Mouse (Mus musculus): ENCODE measurements around the gene Pcgf3. TPM values are rescaled to one million over a fixed set of nuclear protein-coding genes. Genes with fewer than 3 reads are reported as not detected.

Gene Pcgf3
- total RNA-seq, 2 experiments from 2014 or later = 37.6 to 39.6 TPM

DNA sequence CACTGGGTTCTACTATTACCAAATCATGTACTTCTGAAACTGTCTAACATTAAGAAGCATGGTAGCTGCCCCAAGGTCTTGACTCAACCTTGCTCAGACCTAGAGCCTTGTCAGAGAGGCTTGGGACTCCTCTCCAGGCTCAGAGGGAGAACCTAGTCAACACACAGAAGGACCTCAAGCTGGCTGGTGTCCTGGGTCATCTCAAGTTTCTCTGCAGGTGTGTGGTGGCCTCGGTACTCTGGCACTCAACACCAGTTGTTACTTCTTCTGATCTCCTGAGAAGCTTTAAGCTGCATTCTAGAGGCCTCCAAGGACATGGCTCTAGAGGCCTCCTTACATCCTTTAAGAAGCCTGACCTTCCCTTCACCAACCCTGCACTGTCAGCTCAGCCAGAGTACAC lies 93.0 kb downstream of the Pcgf3 start:
- no peak for DNase-seq

Other genes with a start within 250 kb of the Pcgf3 start
- gene Dr1, start 192.3 kb upstream of the Pcgf3 start, total RNA-seq (2021) = 10 to 100 TPM; 33.2 to 39.8 TPM
- 10 to 100 TPM; 12.4 to 14.0 TPM for gene Pigg, start 148.6 kb upstream of the Pcgf3 start, total RNA-seq (2021)
- gene Gm42517, start 93.3 kb upstream of the Pcgf3 start, total RNA-seq (2021) = 1 to 10 TPM in 1 of 2 experiments, under 1 TPM in 1; 0.89 to 2.0 TPM
- gene Pde6b, start 72.8 kb upstream of the Pcgf3 start, total RNA-seq (2021) = not detected
- 100 to 1,000 TPM; 374 to 446 TPM for gene Atp5k, start 26.8 kb upstream of the Pcgf3 start, total RNA-seq (2021)
- gene Mfsd7a, start 12.3 kb upstream of the Pcgf3 start, total RNA-seq (2021) = 1 to 10 TPM; 1.0 to 1.3 TPM
- gene Cplx1, start 88.8 kb downstream of the Pcgf3 start, total RNA-seq (2021) = 1 to 10 TPM; 1.9 to 2.1 TPM
- 10 to 100 TPM; 81.2 to 82.4 TPM for gene Gak, start 168.5 kb downstream of the Pcgf3 start, total RNA-seq (2021)
- gene Tmem175, start 168.5 kb downstream of the Pcgf3 start, total RNA-seq (2021) = 10 to 100 TPM; 21.2 to 31.3 TPM
- gene Idua, start 199.1 kb downstream of the Pcgf3 start, total RNA-seq (2021) = 10 to 100 TPM; 14.0 to 16.0 TPM
- gene Dgkq, start 208.4 kb downstream of the Pcgf3 start, total RNA-seq (2021) = 10 to 100 TPM; 17.4 to 18.7 TPM
- under 1 TPM in 1 of 2 experiments, not detected in 1; 0.30 TPM for gene Slc26a1, start 214.3 kb downstream of the Pcgf3 start, total RNA-seq (2021)
- 10 to 100 TPM; 45.8 to 47.5 TPM for gene Fgfrl1, start 231.2 kb downstream of the Pcgf3 start, total RNA-seq (2021)

All from adrenal gland, postnatal 36 days (tissue).